Mouse (Mus musculus): Measurements from ENCODE around the gene Gm10096. TPM values are rescaled to one million over a fixed set of nuclear protein-coding genes. Genes with fewer than 3 reads are reported as not detected.
"Not testable (repeated sequence)": the region's sequence is repeated elsewhere in the genome, so short reads cannot be mapped to it uniquely, and the experiment has no call there.

Gm10096 gene
- polyA plus RNA-seq (2016; fragmentation: Nextera tagmentation; extraction: Ambion mirVana) = not detected in 2 replicates

DNA sequence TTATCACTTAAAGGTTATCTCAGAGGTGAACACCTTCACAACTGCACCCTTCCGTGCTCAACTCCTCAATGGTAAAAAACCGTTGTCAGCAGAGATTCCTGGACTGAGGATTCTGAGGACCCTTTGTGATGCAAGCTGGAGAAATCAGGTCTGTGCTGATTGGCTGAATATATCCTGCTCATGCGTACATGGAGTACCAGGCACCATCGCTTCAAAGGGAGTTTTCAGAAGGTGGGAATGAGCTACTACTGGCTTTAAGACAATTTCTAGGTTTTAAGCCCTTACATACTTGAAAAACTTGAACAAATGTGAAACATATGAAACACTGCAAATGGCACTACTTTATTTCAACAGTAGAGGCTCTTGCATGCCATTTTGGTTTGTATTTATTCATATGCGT is at the start of gene Gm10096:
Gene Gm10096 (minus strand): TSS at position 101 of the 400 bp plus-strand sequence.
- ATAC-seq; H3K4me2 ChIP-seq; H3K9ac ChIP-seq; H3K4me3 ChIP-seq; H3K27ac ChIP-seq; H3K27me3 ChIP-seq (replicated peaks); H3K9me3 ChIP-seq (replicated peaks); H3K4me1 ChIP-seq; H3K36me3 ChIP-seq: not testable (repeated sequence)
- no CpG with 5 or more reads among the region's 5 CpGs for WGBS (ENCODE audit: insufficient replicate concordance)

All from liver, embryonic 12.5 days (tissue).